Mouse (Mus musculus): Measurements from ENCODE around the gene Spryd7. TPM values are rescaled to one million over a fixed set of nuclear protein-coding genes. Genes with fewer than 3 reads are reported as not detected.
"Not testable (repeated sequence)": the region's sequence is repeated elsewhere in the genome, so short reads cannot be mapped to it uniquely, and the experiment has no call there.

Gene Spryd7
- total and polyA plus RNA-seq, 3 experiments = 16.3 to 56.8 (median 50.0) TPM

DNA sequence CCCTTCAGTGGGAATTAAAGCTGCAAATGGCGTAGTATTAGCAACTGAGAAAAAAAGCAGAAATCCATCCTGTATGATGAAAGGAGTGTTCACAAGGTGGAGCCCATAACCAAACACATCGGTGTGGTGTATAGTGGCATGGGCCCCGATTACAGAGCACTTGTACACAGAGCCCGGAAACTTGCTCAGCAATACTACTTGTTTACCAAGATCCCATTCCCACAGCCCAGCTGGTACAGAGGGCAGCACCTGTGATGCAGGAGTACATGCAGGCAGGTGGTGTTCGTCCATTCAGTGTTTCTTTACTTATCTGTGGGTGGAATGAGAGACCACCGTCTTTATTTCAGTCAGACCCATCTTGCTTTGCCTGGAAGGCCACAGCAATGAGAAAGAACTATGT lies 2.2 kb upstream of the Spryd7 start:
- intact Hi-C loops (cut with DNase I) = loop anchor here (5.0 kb wide), 4 partner anchors 38 to 202 kb away; partner anchors contain the start of gene Trim13
- Histone ChIP-seq H3K36me3 (ENCODE audit: control insufficient read depth, insufficient read depth, low read length) (peaks cover 3% of the 10 kb centered on the region), H3K9ac (ENCODE audit: low read depth, low read length) (no peak overlapping the region), H3K4me3 (no peak overlapping the region), H3K27ac (no peak overlapping the region), H3K79me2 (replicated peaks; ENCODE audit: control insufficient read depth, insufficient read depth, low read length) (0 out of 2 replicates have a peak, but pooled peaks cover 1% of the 10 kb centered on the region), H3K4me1 (ENCODE audit: control insufficient read depth, insufficient read depth, low read length) (peaks cover 2% of the 10 kb centered on the region; the same call in 1 of the 2 replicates), H3K27me3 (ENCODE audit: control insufficient read depth, insufficient read depth, low read length) (no peaks in the 10 kb centered on the region)
- TF ChIP-seq CTCF (IDR thresholded peaks at IDR 0.05) (no peak), POLR2A (IDR thresholded peaks at IDR 0.05; ENCODE audit: insufficient read depth, low read depth, low read length) (no peak), EP300 (IDR thresholded peaks at IDR 0.05; ENCODE audit: insufficient read depth, low read depth, low read length) (no peak)
- 89% methylated on average over 6 of the region's 6 CpGs for WGBS
- no peak for DNase-seq

DNA sequence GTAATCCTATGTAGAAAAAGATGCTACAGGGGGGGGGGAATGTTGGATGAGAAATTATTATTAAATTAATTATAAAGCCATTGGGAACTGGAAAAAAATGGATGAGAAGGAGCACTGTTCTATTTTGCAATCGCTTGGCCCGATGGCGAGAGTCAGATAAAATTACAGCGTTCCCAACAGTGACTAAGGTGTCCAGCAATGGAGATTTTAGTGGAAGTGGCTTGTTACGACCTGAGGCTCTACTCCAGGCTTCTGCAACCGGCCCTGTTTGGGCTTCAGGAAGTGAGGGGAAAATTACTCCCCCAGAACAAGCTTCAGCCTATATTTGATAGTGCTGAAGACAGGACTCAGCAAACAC lies 776 bp downstream of the Spryd7 start:
- Histone ChIP-seq H3K4me3 (peak overlapping the region; percentile 87), H3K4me1 (ENCODE audit: control insufficient read depth, insufficient read depth, low read length) (peaks cover 2% of the 10 kb centered on the region; the same call in 1 of the 2 replicates), H3K79me2 (replicated peaks; ENCODE audit: control insufficient read depth, insufficient read depth, low read length) (0 out of 2 replicates have a peak, but pooled peaks cover 1% of the 10 kb centered on the region), H3K27me3 (ENCODE audit: control insufficient read depth, insufficient read depth, low read length) (no peaks in the 10 kb centered on the region), H3K9ac (ENCODE audit: low read depth, low read length) (peak overlapping the region; percentile 94), H3K27ac (peak overlapping the region; percentile 82), H3K36me3 (ENCODE audit: control insufficient read depth, insufficient read depth, low read length) (peaks cover 3% of the 10 kb centered on the region)
- TF ChIP-seq CTCF (IDR thresholded peaks at IDR 0.05) (0 out of 2 replicates have a peak, but pooled peaks have one; percentile 13), EP300 (IDR thresholded peaks at IDR 0.05; ENCODE audit: insufficient read depth, low read depth, low read length) (no peak), POLR2A (IDR thresholded peaks at IDR 0.05; ENCODE audit: insufficient read depth, low read depth, low read length) (no peak)
- intact Hi-C loops (cut with DNase I) = loop anchor here (5.0 kb wide), 4 partner anchors 41 to 199 kb away; partner anchors contain the start of gene Trim13
- WGBS = 3% methylated on average over 6 of the region's 6 CpGs
- DNase-seq = no peak

DNA sequence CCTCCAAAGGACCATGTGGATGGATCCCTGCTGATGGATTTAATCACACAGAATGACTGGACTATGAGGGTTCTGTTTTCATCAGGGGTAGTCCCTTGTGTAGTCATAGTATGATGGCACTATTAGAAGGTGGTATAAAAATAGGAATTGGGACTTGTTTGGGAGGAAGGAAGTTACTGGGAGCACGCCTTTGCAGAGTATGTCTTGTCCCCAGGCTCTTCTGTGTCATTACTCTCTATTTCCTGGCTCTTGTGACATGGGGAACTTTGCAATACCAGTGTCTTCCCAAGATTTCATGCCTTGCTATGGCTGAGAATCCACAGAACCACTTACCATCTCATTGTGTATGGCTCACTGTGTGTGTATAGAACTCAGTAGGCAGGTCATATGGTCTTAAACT lies 8.1 kb downstream of the Spryd7 start:
- Histone ChIP-seq H3K36me3 (ENCODE audit: control insufficient read depth, insufficient read depth, low read length) (peaks cover 12% of the 10 kb centered on the region), H3K4me1 (ENCODE audit: control insufficient read depth, insufficient read depth, low read length) (no peaks in the 10 kb centered on the region; the same call in 1 of the 2 replicates), H3K9ac (ENCODE audit: low read depth, low read length) (no peak overlapping the region), H3K79me2 (replicated peaks; ENCODE audit: control insufficient read depth, insufficient read depth, low read length) (0 out of 2 replicates have a peak, but pooled peaks cover 2% of the 10 kb centered on the region), H3K4me3 (no peak overlapping the region), H3K27ac (no peak overlapping the region), H3K27me3 (ENCODE audit: control insufficient read depth, insufficient read depth, low read length) (no peaks in the 10 kb centered on the region)
- WGBS = 48% methylated on average over 1 of the region's 1 CpGs
- intact Hi-C loops (cut with DNase I) = no loop called here
- DNase-seq = no peak
- TF ChIP-seq EP300 (IDR thresholded peaks at IDR 0.05; ENCODE audit: insufficient read depth, low read depth, low read length) = no peak
- TF ChIP-seq POLR2A (IDR thresholded peaks at IDR 0.05; ENCODE audit: insufficient read depth, low read depth, low read length) = no peak
- TF ChIP-seq CTCF (IDR thresholded peaks at IDR 0.05) = no peak

GRCm38 (mm10) chr14:61537772-61538171 lies 18.9 kb downstream of the Spryd7 start:
- WGBS = 77% methylated on average over 11 of the region's 11 CpGs
- DNase-seq; H3K4me1 ChIP-seq (ENCODE audit: control insufficient read depth, insufficient read depth, low read length); H3K79me2 ChIP-seq (replicated peaks; ENCODE audit: control insufficient read depth, insufficient read depth, low read length); H3K4me3 ChIP-seq; H3K9ac ChIP-seq (ENCODE audit: low read depth, low read length); intact Hi-C loops (cut with DNase I); H3K27me3 ChIP-seq (ENCODE audit: control insufficient read depth, insufficient read depth, low read length): not testable (repeated sequence)
- H3K36me3 ChIP-seq (ENCODE audit: control insufficient read depth, insufficient read depth, low read length) = peaks cover 19% of the 10 kb centered on the region
- peak overlapping the region; percentile 0; the same call in 1 of the 2 replicates for H3K27ac ChIP-seq
- TF ChIP-seq CTCF (IDR thresholded peaks at IDR 0.05) = peak; percentile 37

- Histone ChIP-seq H3K27me3 (ENCODE audit: control insufficient read depth, insufficient read depth, low read length) (no peaks in the 10 kb centered on the region), H3K4me1 (ENCODE audit: control insufficient read depth, insufficient read depth, low read length) (no peaks in the 10 kb centered on the region; the same call in 1 of the 2 replicates), H3K9ac (ENCODE audit: low read depth, low read length) (no peak overlapping the region), H3K36me3 (ENCODE audit: control insufficient read depth, insufficient read depth, low read length) (peaks cover 21% of the 10 kb centered on the region), H3K79me2 (replicated peaks; ENCODE audit: control insufficient read depth, insufficient read depth, low read length) (no peaks in the 10 kb centered on the region), H3K27ac (peak overlapping the region; percentile 52), H3K4me3 (no peak overlapping the region)
- TF ChIP-seq EP300 (IDR thresholded peaks at IDR 0.05; ENCODE audit: insufficient read depth, low read depth, low read length) (no peak), POLR2A (IDR thresholded peaks at IDR 0.05; ENCODE audit: insufficient read depth, low read depth, low read length) (no peak), CTCF (IDR thresholded peaks at IDR 0.05) (no peak)
- DNase-seq = no peak
- intact Hi-C loops (cut with DNase I) = no loop called here
- WGBS = 62% methylated on average over 5 of the region's 5 CpGs
Observed at GRCm38 (mm10) chr14:61536631-61537264, 19.9 kb downstream of the Spryd7 start.

- no peak for DNase-seq
- Histone ChIP-seq H3K27me3 (ENCODE audit: control insufficient read depth, insufficient read depth, low read length) (no peaks in the 10 kb centered on the region), H3K9ac (ENCODE audit: low read depth, low read length) (no peak overlapping the region), H3K4me3 (no peak overlapping the region), H3K79me2 (replicated peaks; ENCODE audit: control insufficient read depth, insufficient read depth, low read length) (no peaks in the 10 kb centered on the region), H3K27ac (no peak overlapping the region; the same call in 1 of the 2 replicates), H3K4me1 (ENCODE audit: control insufficient read depth, insufficient read depth, low read length) (peaks cover 1% of the 10 kb centered on the region; the same call in 1 of the 2 replicates), H3K36me3 (ENCODE audit: control insufficient read depth, insufficient read depth, low read length) (peaks cover 21% of the 10 kb centered on the region)
- TF ChIP-seq CTCF (IDR thresholded peaks at IDR 0.05) (no peak), EP300 (IDR thresholded peaks at IDR 0.05; ENCODE audit: insufficient read depth, low read depth, low read length) (no peak), POLR2A (IDR thresholded peaks at IDR 0.05; ENCODE audit: insufficient read depth, low read depth, low read length) (no peak)
- intact Hi-C loops (cut with DNase I) = no loop called here
- 78% methylated on average over 3 of the region's 3 CpGs for WGBS
Observed at GRCm38 (mm10) chr14:61535811-61536210, 20.9 kb downstream of the Spryd7 start.

All from heart, adult 2 months (tissue).